Mouse (Mus musculus): ENCODE measurements around the gene Gm8024. TPM values are rescaled to one million over a fixed set of nuclear protein-coding genes. Genes with fewer than 3 reads are reported as not detected.
"Not testable (repeated sequence)": the region's sequence is repeated elsewhere in the genome, so short reads cannot be mapped to it uniquely, and the experiment has no call there.

The Gm8024 gene
- polyA plus RNA-seq (2017; shearing (Covaris generic)) = not detected

DNA sequence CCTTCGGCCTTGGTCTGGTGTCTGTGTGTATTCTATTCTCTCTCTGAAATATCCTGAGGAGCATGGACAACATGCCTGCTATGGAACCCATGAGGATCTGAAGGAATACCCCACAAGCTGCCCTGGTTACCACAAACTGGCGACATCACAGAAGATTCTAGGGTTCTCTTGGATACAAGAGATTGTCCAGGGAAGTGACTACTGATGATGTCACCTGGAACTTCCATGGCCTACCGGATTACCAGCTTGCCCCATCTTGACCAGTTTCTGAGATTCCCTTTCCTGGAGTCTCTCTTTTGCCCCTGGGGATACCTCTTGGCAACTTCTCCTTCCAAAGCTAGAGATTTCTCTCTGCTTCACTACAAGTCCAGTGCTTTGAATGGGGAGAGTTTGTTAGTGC is at the start of gene Gm8024:
TSS of gene Gm8024 (minus strand) at position 101 of the 400 bp plus-strand sequence.
- ATAC-seq = not testable (repeated sequence)

DNA sequence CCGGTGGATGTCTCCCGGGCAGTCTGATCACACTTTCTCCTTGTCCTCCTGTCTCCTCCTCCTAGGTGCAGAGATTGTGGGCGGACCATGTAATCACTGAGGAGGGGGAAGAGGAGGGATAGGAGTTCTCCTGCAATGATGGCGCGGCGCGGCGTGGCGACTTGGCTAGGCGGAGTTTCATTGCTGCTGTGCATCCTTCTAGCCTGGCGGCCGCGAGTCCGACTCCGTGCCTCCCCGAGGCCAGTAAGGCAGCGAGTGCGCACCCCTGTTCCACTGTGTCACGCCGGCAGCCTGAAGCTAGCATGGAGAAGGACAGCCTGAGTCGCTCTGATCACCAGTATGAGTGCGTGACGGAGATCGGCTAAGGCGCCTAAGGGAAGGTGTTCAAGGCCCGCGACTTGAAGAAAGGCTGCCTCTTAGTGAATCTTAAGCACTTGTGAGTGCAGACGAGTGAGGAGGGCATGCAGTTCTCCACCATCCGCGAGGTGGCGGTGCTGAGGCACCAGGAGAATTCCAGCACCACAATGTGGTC is 19.2 kb upstream of the Gm8024 start:
- ATAC-seq = not testable (repeated sequence)

DNA sequence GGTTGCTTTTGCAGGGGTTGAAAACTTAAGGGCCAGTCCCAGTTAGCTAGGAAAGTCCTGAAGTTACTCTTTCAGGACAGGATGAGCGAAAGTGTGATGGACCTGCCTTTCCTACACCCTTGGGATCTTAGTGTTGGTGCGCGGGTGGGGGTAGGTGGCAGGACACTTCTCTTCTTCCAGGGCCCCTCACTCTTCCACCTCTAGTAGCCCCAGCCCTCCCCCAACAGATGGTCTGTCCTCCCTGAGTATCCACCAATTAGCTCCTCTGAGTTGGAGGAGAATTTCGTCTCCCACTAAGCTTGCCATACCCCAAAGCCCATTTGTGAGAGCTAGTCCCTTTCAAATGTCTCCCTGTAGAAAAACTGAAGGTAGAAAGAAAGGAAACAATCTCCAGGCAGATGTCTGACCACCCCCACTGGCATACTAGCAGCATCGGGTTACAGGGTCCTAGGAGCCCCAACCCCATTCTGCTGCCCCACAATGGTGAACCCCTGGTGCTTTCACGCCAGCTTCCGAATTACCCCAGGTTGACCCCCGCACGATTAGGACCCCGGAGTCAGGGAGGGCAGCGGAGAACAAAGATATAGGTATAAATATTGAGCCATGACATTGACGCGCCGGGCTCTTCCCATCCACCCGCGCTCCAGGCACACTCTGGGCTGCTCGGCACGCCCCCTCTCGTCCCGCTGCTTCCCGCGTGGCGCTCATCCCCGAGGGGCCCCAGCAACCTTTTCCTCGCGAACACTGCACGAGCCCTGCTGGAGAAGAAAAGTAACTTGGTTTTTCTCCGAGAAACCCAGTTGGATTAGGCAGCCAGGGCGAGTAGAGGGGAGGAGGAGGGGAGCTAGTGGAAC is 18.5 kb upstream of the Gm8024 start:
- not testable (repeated sequence) for ATAC-seq

DNA sequence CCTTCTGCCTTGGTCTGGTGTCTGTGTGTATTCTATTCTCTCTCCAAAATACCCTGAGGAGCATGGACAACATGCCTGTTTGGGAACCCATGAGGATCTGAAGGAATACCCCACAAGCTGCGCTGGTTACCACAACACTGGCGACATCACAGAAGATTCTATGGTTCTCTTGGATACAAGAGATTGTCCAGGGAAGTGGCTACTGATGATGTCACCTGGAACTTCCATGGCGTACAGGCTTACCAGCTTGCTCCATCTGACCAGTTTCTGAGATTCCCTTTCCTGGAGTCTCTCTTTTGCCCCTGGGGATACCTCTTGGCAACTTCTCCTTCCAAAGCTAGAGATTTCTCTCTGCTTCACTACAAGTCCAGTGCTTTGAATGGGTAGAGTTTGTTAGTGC is 21.8 kb downstream of the Gm8024 start, which contains the start of gene Gm8020:
TSS of gene Gm8020 (minus strand) at position 101 of the 400 bp plus-strand sequence.
- ATAC-seq = not testable (repeated sequence)

Other genes with a start within 250 kb of the Gm8024 start
- gene Gm9611, start 226.9 kb downstream of the Gm8024 start, polyA plus RNA-seq (2017; shearing (Covaris generic)) = under 1 TPM in 1 of 2 experiments, not detected in 1; 0.24 TPM
- not detected for gene Gm7995, start 214.1 kb downstream of the Gm8024 start, polyA plus RNA-seq (2017; shearing (Covaris generic))
- under 1 TPM in 1 of 2 experiments, not detected in 1; 0.26 TPM for gene Gm8005, start 84.6 kb downstream of the Gm8024 start, polyA plus RNA-seq (2017; shearing (Covaris generic))
- not detected for gene Gm8011, start 60.4 kb downstream of the Gm8024 start, polyA plus RNA-seq (2017; shearing (Covaris generic))
- not detected for gene Gm8020, start 21.9 kb downstream of the Gm8024 start, polyA plus RNA-seq (2017; shearing (Covaris generic))
- not detected for gene Gm17124, start 75.6 kb upstream of the Gm8024 start, polyA plus RNA-seq (2017; shearing (Covaris generic))
- gene Gm3633, start 117.6 kb upstream of the Gm8024 start, polyA plus RNA-seq (2017; shearing (Covaris generic)) = not detected
- gene Gm10378, start 131.7 kb upstream of the Gm8024 start, polyA plus RNA-seq (2017; shearing (Covaris generic)) = not detected
- gene Gm3015, start 244.5 kb upstream of the Gm8024 start, polyA plus RNA-seq (2017; shearing (Covaris generic)) = not detected

All from activated CD4-positive, CD25-positive, alpha-beta regulatory T cell, adult 4 months (primary cell).